Mouse (Mus musculus): ENCODE measurements around the gene Mrs2. TPM values are rescaled to one million over a fixed set of nuclear protein-coding genes. Genes with fewer than 3 reads are reported as not detected.

Gene Mrs2
- 12.9 and 16.1 TPM in 2 replicates for polyA plus RNA-seq (2015; fragmentation: Nextera tagmentation; extraction: Ambion mirVana)

DNA sequence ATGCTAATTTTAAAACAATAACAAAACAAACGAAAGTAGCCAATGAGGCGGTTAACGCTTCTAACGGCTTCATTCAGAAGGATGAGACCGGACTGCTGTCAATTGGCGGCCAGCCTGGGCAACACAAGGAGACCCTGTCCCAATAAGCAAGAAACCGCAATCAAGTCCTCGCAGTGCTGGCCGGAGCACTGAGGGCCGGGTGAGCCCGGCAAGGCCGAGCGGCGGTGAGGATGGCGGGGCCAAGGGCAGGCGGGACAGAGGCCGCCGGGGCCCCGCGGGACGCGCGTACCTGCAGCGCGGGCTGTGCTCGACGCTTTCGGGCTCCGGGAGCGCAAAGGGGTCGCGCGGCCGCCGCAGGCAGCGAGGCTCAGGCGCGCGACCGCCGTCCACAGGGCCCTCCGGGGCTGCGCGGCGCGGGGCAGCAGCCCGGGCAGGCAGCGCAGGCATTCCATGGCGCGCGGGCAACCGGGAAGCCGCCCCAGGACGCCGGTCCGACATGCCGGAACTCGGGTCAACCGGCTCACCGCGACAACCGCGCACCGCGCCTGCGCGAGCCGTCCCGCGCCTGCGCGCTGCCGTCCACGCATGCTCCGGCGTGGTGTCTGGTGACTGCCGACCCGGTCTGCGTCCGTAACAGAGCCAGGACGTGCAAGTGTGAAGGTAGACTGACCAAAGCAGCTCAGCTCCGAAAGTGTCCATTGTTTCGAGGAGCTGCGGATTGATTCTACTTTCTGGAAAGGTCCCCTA, at the start of gene Mrs2:
Gene Mrs2 (minus strand): TSS at position 587 of the 747 bp plus-strand sequence.

DNA sequence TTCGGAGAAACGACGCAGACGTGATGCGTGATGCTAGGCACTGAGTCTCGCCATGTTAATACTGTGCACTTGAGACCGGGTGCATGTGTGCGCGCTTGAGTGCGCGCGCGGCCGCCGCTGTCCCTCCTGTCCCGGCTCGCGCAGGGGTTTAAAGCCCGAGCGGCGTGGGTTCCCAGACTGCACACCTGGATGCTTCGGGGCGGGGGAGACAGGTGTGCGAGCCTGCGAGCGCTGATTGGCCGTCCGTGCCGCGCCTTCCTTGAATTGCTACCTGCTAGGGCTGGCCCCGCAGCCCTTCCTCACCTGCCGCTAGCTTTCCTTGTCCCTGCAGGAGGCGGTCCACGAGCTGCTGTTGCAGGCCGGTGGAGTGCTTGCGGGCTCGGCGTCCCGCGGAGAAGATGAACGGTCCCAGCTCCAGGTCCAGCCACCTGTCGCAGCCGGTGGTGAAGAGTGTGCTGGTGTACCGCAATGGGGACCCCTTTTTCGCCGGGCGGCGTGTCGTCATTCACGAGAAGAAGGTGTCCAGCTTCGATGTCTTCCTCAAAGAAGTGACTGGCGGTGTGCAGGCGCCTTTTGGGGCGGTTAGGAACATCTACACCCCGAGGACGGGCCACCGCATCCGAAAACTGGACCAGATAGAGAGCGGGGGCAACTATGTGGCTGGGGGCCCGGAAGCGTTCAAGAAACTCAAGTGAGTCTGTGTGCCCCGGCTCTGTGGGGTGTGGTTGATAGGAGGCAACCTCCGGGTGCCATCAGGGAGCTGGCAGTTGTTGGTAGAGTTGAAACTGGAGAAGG, 35.9 kb upstream of the Mrs2 start, which contains the start of gene Dcdc2a:
Gene Dcdc2a (plus strand): TSS at position 132 of the 795 bp plus-strand sequence.

DNA sequence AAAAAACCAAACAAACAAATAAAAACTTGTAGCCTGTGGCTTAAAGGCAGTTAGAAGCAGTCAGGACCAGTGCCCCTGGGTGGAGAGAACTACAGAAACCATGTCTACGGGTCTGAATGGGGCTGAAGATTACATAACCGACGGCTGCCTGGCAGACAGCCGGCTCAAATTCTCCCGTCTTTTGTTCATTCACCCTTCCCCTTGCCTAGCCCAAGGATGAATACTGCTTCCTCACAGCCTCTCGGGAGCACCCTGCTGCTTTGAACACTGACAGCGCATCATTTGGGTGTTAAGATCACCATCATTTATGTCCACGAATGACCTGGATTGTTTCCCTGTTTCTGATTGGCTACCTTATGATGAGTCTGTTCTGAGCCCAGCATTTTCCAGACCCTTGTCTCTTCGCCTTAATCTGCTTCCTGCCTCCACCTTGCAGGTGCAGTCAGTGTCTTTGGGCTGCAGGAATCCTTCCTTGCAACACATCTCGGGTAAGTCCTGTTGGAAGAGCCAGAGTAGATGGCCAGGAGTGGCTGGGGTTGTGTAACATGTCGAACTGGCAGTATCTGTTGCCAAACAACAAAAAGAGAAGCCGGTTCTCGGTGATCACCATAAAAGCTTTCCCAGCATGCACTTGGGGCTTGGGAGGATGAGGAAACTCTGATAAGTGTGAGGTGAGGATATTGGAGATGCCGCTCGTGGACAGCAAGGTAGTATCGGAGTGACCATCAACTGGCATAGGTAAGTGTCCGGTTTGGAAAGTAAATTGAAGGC, 77.5 kb downstream of the Mrs2 start, which contains the start of gene Gpld1:
Gene Gpld1 (plus strand): TSS at position 641 of the 771 bp plus-strand sequence.

Other genes starting within 250 kb of the Mrs2 start
- 16.6 and 18.7 TPM in 2 replicates for gene BC005537, start 218.7 kb downstream of the Mrs2 start, polyA plus RNA-seq (2015; fragmentation: Nextera tagmentation; extraction: Ambion mirVana)
- gene Acot13, start 188.8 kb downstream of the Mrs2 start, polyA plus RNA-seq (2015; fragmentation: Nextera tagmentation; extraction: Ambion mirVana): 76.4 and 85.4 TPM in 2 replicates
- gene Tdp2, start 188.7 kb downstream of the Mrs2 start, polyA plus RNA-seq (2015; fragmentation: Nextera tagmentation; extraction: Ambion mirVana): 29.5 TPM in 2 replicates
- 6.2 and 7.8 TPM in 2 replicates for gene D130043K22Rik, start 175.2 kb downstream of the Mrs2 start, polyA plus RNA-seq (2015; fragmentation: Nextera tagmentation; extraction: Ambion mirVana)
- 18.9 and 20.0 TPM in 2 replicates for gene Aldh5a1, start 82.7 kb downstream of the Mrs2 start, polyA plus RNA-seq (2015; fragmentation: Nextera tagmentation; extraction: Ambion mirVana)
- 3.1 and 3.6 TPM in 2 replicates for gene Gpld1, start 77.2 kb downstream of the Mrs2 start, polyA plus RNA-seq (2015; fragmentation: Nextera tagmentation; extraction: Ambion mirVana)
- gene Dcdc2a, start 35.6 kb upstream of the Mrs2 start, polyA plus RNA-seq (2015; fragmentation: Nextera tagmentation; extraction: Ambion mirVana): 2.5 and 4.1 TPM in 2 replicates